Mouse (Mus musculus) liver, adult 2 months (tissue): Measurements from ENCODE around the gene Dhcr24. TPM values are rescaled to one million over a fixed set of nuclear protein-coding genes. Genes with fewer than 3 reads are reported as not detected.

Source experiments
- DNase-seq: peaks from one replicate; pipeline ENCODE4 v3.0.0-alpha.2; 2011; ENCODE audit warnings: low read depth, low spot score; ENCODE audit errors: extremely low read depth
- H3K27ac ChIP-seq: fragments of 200-500 bp; replicated peaks from 2 replicates; pipeline ENCODE4 v1.5.1; 2012; ENCODE audit warnings: low read depth, mild to moderate bottlenecking, control low read depth, inconsistent platforms, low read length; ENCODE audit not compliant: insufficient read depth
- H3K27me3 ChIP-seq: fragments of 200-500 bp; 2 replicates; pipeline ENCODE4 v1.6.1; 2012; ENCODE audit warnings: mild to moderate bottlenecking, moderate library complexity, low read length, inconsistent platforms; ENCODE audit not compliant: control insufficient read depth, insufficient read depth
- H3K36me3 ChIP-seq: fragments of 200-500 bp; 2 replicates; pipeline ENCODE4 v1.6.1; 2012; ENCODE audit warnings: low read length, inconsistent platforms; ENCODE audit not compliant: control insufficient read depth, insufficient read depth
- H3K4me1 ChIP-seq: fragments of 200-500 bp; 2 replicates; pipeline ENCODE4 v1.6.1; 2011; ENCODE audit warnings: low read length; ENCODE audit not compliant: control insufficient read depth, insufficient read depth
- H3K4me3 ChIP-seq: fragments of 200-500 bp; 2 replicates; pipeline ENCODE4 v1.5.1; 2011; ENCODE audit warnings: low read depth, mild to moderate bottlenecking, control low read depth, low read length, moderate library complexity; ENCODE audit not compliant: insufficient read depth
- H3K79me2 ChIP-seq: fragments of 200-500 bp; 2 replicates; pipeline ENCODE4 v1.6.1; 2012; ENCODE audit warnings: inconsistent platforms, mild to moderate bottlenecking, low read length, moderate library complexity; ENCODE audit not compliant: control insufficient read depth, insufficient read depth
- H3K9ac ChIP-seq: fragments of 200-500 bp; 2 replicates; pipeline ENCODE4 v1.6.1; 2012; ENCODE audit warnings: low read depth, mild to moderate bottlenecking, control low read depth, inconsistent platforms, low read length
- CTCF ChIP-seq: fragments of 200-500 bp; IDR thresholded peaks from 2 replicates; pipeline ENCODE4 v1.5.1; 2011; ENCODE audit warnings: low read depth, low read length, control low read depth
- POLR2A ChIP-seq: fragments of 200-500 bp; IDR thresholded peaks from 2 replicates; pipeline ENCODE4 v1.6.1; 2011; ENCODE audit warnings: low read length, control low read depth; ENCODE audit not compliant: insufficient read depth; ENCODE audit errors: extremely low read depth
- WGBS: fragments of 180-500 bp; shearing (Covaris S2); methylation state at CpG from one replicate; pipeline ENCODE4 v1.1.7; 2018; 5-methylcytosine and 5-hydroxymethylcytosine counted together
- polyA plus RNA-seq: library from polyadenylated mRNA; depleted of rRNA; stranded (reverse); fragments of >200 nt; gene quantifications from 2 replicates; pipeline ENCODE4 v1.2.3, GENCODE M21; 2012
- total RNA-seq: library from RNA; depleted of rRNA; stranded (reverse); fragments of >200 nt; gene quantifications from 2 replicates; pipeline ENCODE4 v1.2.3, GENCODE M21; 2014

Gene Dhcr24
- total and polyA plus RNA-seq, 2 experiments: 253 to 676 TPM

GRCm38 (mm10) chr4:106590142-106590541, 29.3 kb downstream of the Dhcr24 start:
- Histone ChIP-seq H3K36me3 (peaks cover 21% of the 10 kb centered on the region; the same call in 1 of the 2 replicates), H3K79me2 (no peaks in the 10 kb centered on the region), H3K27ac (0 out of 2 replicates have a peak overlapping the region, but pooled peaks have one; percentile 2), H3K4me1 (peaks cover 23% of the 10 kb centered on the region), H3K4me3 (no peak overlapping the region), H3K9ac (no peak overlapping the region), H3K27me3 (no peaks in the 10 kb centered on the region)
- TF ChIP-seq POLR2A (no peak), CTCF (no peak)
- peak; percentile 86 for DNase-seq
- WGBS: 18% methylated on average over 9 of the region's 9 CpGs

DNA sequence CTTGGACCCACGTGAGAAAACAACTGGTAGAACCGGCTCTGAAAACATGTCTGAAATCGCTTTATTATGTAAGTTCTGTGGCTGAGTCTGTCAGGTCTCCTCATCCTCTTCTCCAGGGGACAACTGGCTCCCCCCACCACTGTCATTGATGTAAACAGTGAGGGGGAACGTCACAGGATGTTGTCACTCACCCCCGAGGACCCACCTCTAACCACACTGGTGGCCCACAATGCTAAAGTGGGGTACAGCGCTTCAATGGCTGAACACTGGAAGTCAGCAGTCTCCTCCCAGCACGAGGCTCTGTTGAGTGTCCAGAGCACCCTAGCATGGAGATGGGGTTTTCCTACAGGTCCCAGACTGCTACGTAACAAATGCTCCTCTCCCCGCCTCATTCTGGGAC, 30.0 kb downstream of the Dhcr24 start:
- no peaks in the 10 kb centered on the region for H3K79me2 ChIP-seq
- no peak overlapping the region for H3K27ac ChIP-seq
- H3K27me3 ChIP-seq: no peaks in the 10 kb centered on the region
- no peak for TF ChIP-seq POLR2A
- no peak for TF ChIP-seq CTCF
- WGBS: 52% methylated on average over 9 of the region's 9 CpGs
- peaks cover 18% of the 10 kb centered on the region; the same call in 1 of the 2 replicates for H3K36me3 ChIP-seq
- H3K9ac ChIP-seq: no peak overlapping the region
- peaks cover 23% of the 10 kb centered on the region for H3K4me1 ChIP-seq
- no peak for DNase-seq
- H3K4me3 ChIP-seq: no peak overlapping the region

DNA sequence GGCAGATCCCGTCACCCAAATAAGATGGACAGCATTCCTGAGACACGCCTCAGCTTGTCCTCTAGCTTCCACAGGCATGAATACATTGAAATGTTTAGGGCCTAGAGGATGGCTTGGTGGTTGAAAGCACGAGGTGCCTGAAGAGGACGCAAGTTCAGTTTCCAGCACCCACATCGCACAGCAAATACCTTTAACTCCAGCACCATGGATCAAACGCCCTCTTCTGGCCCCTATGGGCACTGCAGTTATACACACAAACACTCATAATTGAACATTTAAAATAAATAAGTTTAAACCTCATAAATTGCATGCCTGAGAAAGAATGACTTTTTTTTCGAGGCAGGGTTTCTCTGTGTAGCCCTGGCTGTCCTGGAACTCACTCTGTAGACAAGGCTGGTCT, 32.8 kb downstream of the Dhcr24 start:
- TF ChIP-seq CTCF: peak; percentile 43
- TF ChIP-seq POLR2A: no peak
- no peaks in the 10 kb centered on the region for H3K27me3 ChIP-seq
- H3K4me3 ChIP-seq: no peak overlapping the region
- no peak overlapping the region for H3K9ac ChIP-seq
- DNase-seq: peak; percentile 12
- H3K4me1 ChIP-seq: peaks cover 9% of the 10 kb centered on the region
- 0 out of 2 replicates have a peak, but pooled peaks cover 4% of the 10 kb centered on the region for H3K36me3 ChIP-seq
- H3K27ac ChIP-seq: no peak overlapping the region
- 60% methylated on average over 7 of the region's 7 CpGs for WGBS
- H3K79me2 ChIP-seq: no peaks in the 10 kb centered on the region

DNA sequence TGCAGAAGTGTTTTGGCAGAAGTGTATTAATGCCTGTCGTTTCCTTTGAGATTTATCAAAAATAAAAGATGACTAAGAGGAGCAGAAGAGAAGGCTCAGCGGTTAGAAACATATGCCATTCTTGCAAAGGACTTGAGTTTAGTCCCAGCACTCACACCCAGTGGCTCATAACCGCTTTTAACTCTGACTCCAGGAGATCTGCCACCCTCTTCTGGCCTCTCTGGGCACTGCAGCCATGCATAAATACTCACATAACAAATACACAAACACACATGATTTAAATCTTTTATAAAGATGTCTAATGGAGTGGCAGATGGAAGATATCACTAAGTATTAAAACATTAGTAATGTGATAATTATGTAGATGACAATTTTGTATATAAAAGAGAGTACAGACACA, 35.4 kb downstream of the Dhcr24 start:
- Histone ChIP-seq H3K79me2 (no peaks in the 10 kb centered on the region), H3K36me3 (no peaks in the 10 kb centered on the region), H3K4me3 (no peak overlapping the region), H3K27me3 (no peaks in the 10 kb centered on the region), H3K4me1 (peaks cover 4% of the 10 kb centered on the region; the same call in 1 of the 2 replicates), H3K27ac (no peak overlapping the region), H3K9ac (no peak overlapping the region)
- DNase-seq: no peak
- WGBS: 74% methylated on average over 3 of the region's 3 CpGs
- TF ChIP-seq POLR2A: no peak
- TF ChIP-seq CTCF: peak; percentile 52; the same call in 1 of the 2 replicates

DNA sequence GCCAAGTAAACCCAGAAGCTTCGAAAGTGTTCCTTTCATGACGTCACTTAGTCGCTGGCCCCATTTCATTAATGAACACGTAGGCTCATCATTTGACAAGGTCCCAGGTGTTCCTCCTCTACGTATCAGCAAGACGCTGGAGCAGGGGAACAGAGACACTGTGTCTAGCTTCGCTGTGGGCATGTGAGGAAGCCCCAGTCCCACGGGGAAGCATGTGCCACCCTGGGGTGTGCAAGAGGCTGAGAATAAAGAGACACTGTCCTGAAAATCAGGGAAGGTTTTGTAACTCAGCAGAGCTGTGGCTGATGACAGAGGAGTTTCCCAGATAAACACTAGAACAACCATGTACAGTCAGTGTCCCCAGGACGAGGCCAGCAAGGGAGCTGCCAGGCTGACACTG, 36.2 kb downstream of the Dhcr24 start:
- TF ChIP-seq CTCF: no peak
- no peak for TF ChIP-seq POLR2A
- WGBS: 86% methylated on average over 9 of the region's 9 CpGs
- Histone ChIP-seq H3K4me3 (no peak overlapping the region), H3K27ac (no peak overlapping the region), H3K79me2 (no peaks in the 10 kb centered on the region), H3K36me3 (no peaks in the 10 kb centered on the region), H3K9ac (no peak overlapping the region), H3K4me1 (peaks cover 4% of the 10 kb centered on the region; the same call in 1 of the 2 replicates), H3K27me3 (no peaks in the 10 kb centered on the region)
- DNase-seq: no peak

GRCm38 (mm10) chr4:106597741-106598140, 36.9 kb downstream of the Dhcr24 start:
- no peak for TF ChIP-seq CTCF
- no peak for TF ChIP-seq POLR2A

More at GRCm38 (mm10) chr4:106597741-106598140, 36.9 kb downstream of the Dhcr24 start:
- Histone ChIP-seq H3K4me3 (no peak overlapping the region), H3K79me2 (no peaks in the 10 kb centered on the region), H3K27ac (no peak overlapping the region), H3K27me3 (no peaks in the 10 kb centered on the region), H3K36me3 (no peaks in the 10 kb centered on the region), H3K4me1 (peaks cover 4% of the 10 kb centered on the region; the same call in 1 of the 2 replicates), H3K9ac (no peak overlapping the region)
- WGBS: 83% methylated on average over 4 of the region's 4 CpGs
- no peak for DNase-seq
